Mouse (Mus musculus) spleen, adult 2 months (tissue): Measurements from ENCODE around the gene Hsph1.

Experiments used
- CTCF ChIP-seq: fragments of 200-500 bp; IDR thresholded peaks from 2 replicates; pipeline ENCODE4 v1.5.1; 2011; ENCODE audit warnings: mild to moderate bottlenecking, inconsistent platforms; ENCODE audit not compliant: insufficient read depth, insufficient read length, insufficient replicate concordance; ENCODE audit errors: extremely low read depth
- POLR2A ChIP-seq: fragments of 200-500 bp; IDR thresholded peaks from 2 replicates; pipeline ENCODE4 v1.6.1; 2011; ENCODE audit warnings: low read depth, low read length, inconsistent platforms

GRCm38 (mm10) chr5:149585231-149585630 is 50.9 kb downstream of the Hsph1 start:
- TF ChIP-seq CTCF: no peak
- TF ChIP-seq POLR2A: no peak
